Mouse (Mus musculus) limb, embryonic 12.5 days (tissue): ENCODE results near the gene Gpr135. TPM values are rescaled to one million over a fixed set of nuclear protein-coding genes. Genes with fewer than 3 reads are reported as not detected.

Source experiments
- ATAC-seq: fragments of 200-750 bp; cut with Nextera tagmentation; 2 replicates; pipeline ENCODE4 v1.8.0; 2017; ENCODE audit warnings: low read depth, moderate TSS enrichment; ENCODE audit not compliant: insufficient number of reproducible peaks, insufficient read depth, low FRiP score, low TSS enrichment
- H3K27ac ChIP-seq: fragments of 300-500 bp; sonication (generic); 2 replicates; pipeline ENCODE4 v1.5.1; 2016; ENCODE audit warnings: mild to moderate bottlenecking, moderate library complexity
- H3K27me3 ChIP-seq: fragments of 300-500 bp; sonication (generic); 2 replicates; pipeline ENCODE4 v1.6.1; 2016; ENCODE audit warnings: mild to moderate bottlenecking, moderate library complexity
- H3K36me3 ChIP-seq: fragments of 300-500 bp; sonication (generic); 2 replicates; pipeline ENCODE4 v1.6.1; 2016; ENCODE audit warnings: mild to moderate bottlenecking, moderate library complexity
- H3K4me1 ChIP-seq: fragments of 300-500 bp; sonication (generic); replicated peaks from 2 replicates; pipeline ENCODE4 v1.6.1; 2016
- H3K4me2 ChIP-seq: fragments of 300-500 bp; sonication (generic); 2 replicates; pipeline ENCODE4 v1.6.1; 2016; ENCODE audit warnings: mild to moderate bottlenecking, moderate library complexity
- H3K4me3 ChIP-seq: fragments of 300-500 bp; sonication (generic); replicated peaks from 2 replicates; pipeline ENCODE4 v1.5.1; 2016; ENCODE audit warnings: mild to moderate bottlenecking
- H3K9ac ChIP-seq: fragments of 300-500 bp; sonication (generic); replicated peaks from 2 replicates; pipeline ENCODE4 v1.6.1; 2016; ENCODE audit warnings: mild to moderate bottlenecking, moderate library complexity
- H3K9me3 ChIP-seq: fragments of 300-500 bp; sonication (generic); 2 replicates; pipeline ENCODE4 v1.6.1; 2016; ENCODE audit warnings: mild to moderate bottlenecking, moderate library complexity
- WGBS: fragments of 180-500 bp; shearing (Covaris S2); methylation state at CpG from one replicate; pipeline ENCODE4 v1.1.7; 2016; 5-methylcytosine and 5-hydroxymethylcytosine counted together
- polyA plus RNA-seq: library from polyadenylated mRNA; unstranded; fragments of >200 nt; fragmentation: Nextera tagmentation; extraction: Ambion mirVana; gene quantifications from 2 replicates; pipeline ENCODE4 v1.2.1, GENCODE M21; 2016

Gene Gpr135
- polyA plus RNA-seq, 1 experiment from 2014 or later: 0.80 TPM

DNA sequence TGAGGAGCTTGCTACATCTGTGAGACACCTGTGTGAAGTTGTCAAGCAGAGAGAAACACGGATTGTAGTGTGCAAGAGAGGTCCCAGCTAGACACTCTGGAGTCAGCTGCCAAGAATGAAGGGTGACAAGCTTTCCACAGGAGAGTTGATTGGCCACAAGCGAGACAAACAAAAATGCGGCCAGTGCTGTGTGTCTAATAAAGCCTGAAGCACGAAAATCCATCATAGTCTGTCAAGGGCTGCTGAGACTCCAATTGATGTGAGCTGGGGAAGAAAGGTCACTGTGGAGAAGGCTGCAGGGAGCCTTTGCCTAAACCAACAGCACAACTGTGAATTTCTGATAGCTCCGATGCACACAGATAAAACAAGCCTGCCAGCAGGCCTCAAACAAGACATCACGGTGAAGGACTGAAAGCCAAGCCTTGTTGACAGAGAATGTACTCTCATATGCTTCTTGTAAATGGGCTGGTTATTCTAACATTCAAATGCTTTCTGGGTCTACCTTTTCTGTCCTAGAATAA is 45.6 kb downstream of the Gpr135 start:
- ATAC-seq: no peak
- Histone ChIP-seq H3K4me1 (peaks cover 8% of the 10 kb centered on the region), H3K27me3 (no peaks in the 10 kb centered on the region), H3K36me3 (no peaks in the 10 kb centered on the region), H3K27ac (no peak overlapping the region), H3K4me2 (no peak overlapping the region), H3K4me3 (no peak overlapping the region), H3K9me3 (no peaks in the 10 kb centered on the region), H3K9ac (no peak overlapping the region)
- WGBS: 66% methylated on average over 6 of the region's 6 CpGs

DNA sequence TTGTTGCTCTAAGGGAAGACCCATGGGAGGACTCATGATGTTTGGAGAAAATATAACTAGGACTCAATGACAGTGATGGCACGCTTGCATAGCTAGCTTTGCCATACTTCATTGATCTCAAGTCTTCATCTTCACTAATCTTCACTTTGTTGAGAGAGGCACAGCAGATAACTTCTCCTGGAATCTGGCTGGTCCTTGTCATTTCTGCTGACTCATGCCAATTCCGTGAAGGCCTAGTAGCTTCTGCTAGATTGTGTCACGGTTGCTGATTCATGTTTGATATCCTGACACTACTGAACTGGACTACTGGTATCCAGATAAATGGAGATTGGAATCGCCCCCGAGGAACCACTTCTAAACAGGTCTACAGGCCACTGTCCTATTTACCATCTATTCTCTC is 47.4 kb downstream of the Gpr135 start:
- Histone ChIP-seq H3K9me3 (no peaks in the 10 kb centered on the region), H3K4me3 (no peak overlapping the region), H3K4me1 (peaks cover 8% of the 10 kb centered on the region), H3K36me3 (no peaks in the 10 kb centered on the region), H3K27ac (no peak overlapping the region), H3K9ac (no peak overlapping the region), H3K4me2 (no peak overlapping the region), H3K27me3 (0 out of 2 replicates have a peak, but pooled peaks cover 4% of the 10 kb centered on the region)
- WGBS: 94% methylated on average over 5 of the region's 5 CpGs
- no peak for ATAC-seq

DNA sequence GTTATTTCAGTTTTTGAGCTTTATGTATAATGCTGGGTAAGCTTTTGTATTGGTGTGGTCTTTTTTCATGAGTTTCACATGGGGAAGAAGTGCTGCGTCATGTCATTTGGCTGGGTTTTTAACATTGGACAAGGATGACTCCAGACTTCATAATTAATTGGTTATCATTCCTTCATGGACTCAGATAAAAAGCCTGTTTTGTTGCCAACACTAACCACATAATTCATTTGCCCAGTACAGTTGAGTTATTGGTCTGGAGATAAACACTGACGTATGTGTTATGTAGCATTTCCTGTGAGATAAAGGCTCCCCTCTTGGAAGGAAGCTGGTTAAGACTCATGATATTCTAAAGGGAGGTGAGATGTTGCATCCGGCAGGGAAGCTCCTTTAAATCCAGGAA is 48.1 kb downstream of the Gpr135 start:
- 94% methylated on average over 3 of the region's 3 CpGs for WGBS
- Histone ChIP-seq H3K4me3 (no peak overlapping the region), H3K9ac (no peak overlapping the region), H3K9me3 (no peaks in the 10 kb centered on the region), H3K36me3 (no peaks in the 10 kb centered on the region), H3K4me2 (no peak overlapping the region), H3K4me1 (peaks cover 8% of the 10 kb centered on the region), H3K27ac (no peak overlapping the region), H3K27me3 (0 out of 2 replicates have a peak, but pooled peaks cover 4% of the 10 kb centered on the region)
- ATAC-seq: no peak

DNA sequence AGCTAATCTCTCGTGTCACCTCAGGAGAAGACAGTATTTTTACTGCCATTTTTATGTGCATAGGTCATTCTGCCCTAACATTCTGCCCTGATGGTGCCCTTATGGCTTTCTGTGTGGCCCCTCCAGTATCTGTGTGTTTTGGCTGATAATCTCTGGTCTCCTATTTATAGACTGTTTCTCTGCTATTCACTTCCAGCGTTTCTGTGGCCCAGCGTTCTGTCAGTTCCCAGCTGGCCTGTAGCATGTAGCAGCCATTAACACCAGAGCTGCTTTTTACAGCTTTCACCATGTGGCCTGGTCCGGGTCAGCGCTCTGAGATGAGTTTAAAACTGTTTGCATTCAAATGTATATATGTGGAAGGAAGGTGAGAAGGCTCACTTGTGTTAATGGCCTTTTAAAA is 49.4 kb downstream of the Gpr135 start:
- 24% methylated on average over 5 of the region's 5 CpGs for WGBS
- H3K4me1 ChIP-seq: peaks cover 8% of the 10 kb centered on the region
- no peak for ATAC-seq
- H3K27me3 ChIP-seq: 0 out of 2 replicates have a peak, but pooled peaks cover 4% of the 10 kb centered on the region
- no peak overlapping the region for H3K4me2 ChIP-seq
- H3K9ac ChIP-seq: no peak overlapping the region
- no peak overlapping the region for H3K4me3 ChIP-seq
- no peaks in the 10 kb centered on the region for H3K9me3 ChIP-seq
- H3K36me3 ChIP-seq: no peaks in the 10 kb centered on the region
- no peak overlapping the region for H3K27ac ChIP-seq

DNA sequence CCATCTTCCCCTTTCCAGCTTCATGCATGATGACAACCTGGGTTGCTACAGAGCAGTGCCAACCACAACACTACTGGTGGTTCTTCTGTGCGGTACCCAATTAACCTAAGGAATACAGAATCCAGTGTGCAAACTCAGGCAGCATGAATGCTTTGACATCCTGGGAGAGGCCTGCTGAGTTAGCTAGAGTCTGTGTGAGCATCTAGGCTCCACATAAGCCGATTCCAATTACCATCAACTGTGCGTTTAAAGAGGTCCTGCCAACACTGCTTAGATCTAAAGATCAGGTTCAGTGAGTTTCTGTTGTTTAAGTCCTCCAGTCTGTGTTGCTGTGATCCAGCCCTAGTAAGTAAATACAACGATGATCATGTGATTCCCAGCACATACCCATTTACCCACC is 50.6 kb downstream of the Gpr135 start:
- Histone ChIP-seq H3K4me3 (no peak overlapping the region), H3K4me1 (peaks cover 8% of the 10 kb centered on the region), H3K27me3 (0 out of 2 replicates have a peak, but pooled peaks cover 4% of the 10 kb centered on the region), H3K36me3 (no peaks in the 10 kb centered on the region), H3K9me3 (no peaks in the 10 kb centered on the region), H3K27ac (no peak overlapping the region), H3K9ac (no peak overlapping the region), H3K4me2 (no peak overlapping the region)
- WGBS: 94% methylated on average over 4 of the region's 4 CpGs
- no peak for ATAC-seq

Other genes with a start within 250 kb of the Gpr135 start
- gene Daam1, start 240.0 kb downstream of the Gpr135 start, polyA plus RNA-seq: 7.3 and 8.2 TPM in 2 replicates
- gene L3hypdh, start 14.3 kb upstream of the Gpr135 start, polyA plus RNA-seq: 14.3 and 14.7 TPM in 2 replicates
- 64.5 and 67.2 TPM in 2 replicates for gene Jkamp, start 14.5 kb upstream of the Gpr135 start, polyA plus RNA-seq
- gene Ccdc175, start 113.9 kb upstream of the Gpr135 start, polyA plus RNA-seq: not detected in 2 replicates